In genomic region chr3:154562192-154562591, GRCm38 (mm10) we compare ENCODE assay signal across 18 mouse cellular contexts. TPM values are rescaled to one million over a fixed set of nuclear protein-coding genes. Genes with fewer than 3 reads are reported as not detected.
A peak's percentile ranks its signal among the peaks of the same experiment; 100 is the strongest.
DNase-seq lines count a peak whose midpoint lies in the region; ATAC-seq and TF ChIP-seq lines count a peak whose summit lies in the region.
"Had no signal": no experiment of that assay in that cellular context is flagged by ENCODE, and none has a peak within 500 bp of the region (broad histone marks: within the 10 kb centered on the region; RNA-seq: fewer than 3 reads in every experiment).

No protein-coding gene starts in this region.

- peak; percentile 49 for DNase-seq in kidney, adult 9 months
- DNase-seq in CH12.LX (ENCODE audit: extremely low read depth) (no peak), ES-E14 (ENCODE audit: low read depth, low spot score) (no peak)
- DNase-seq in urinary bladder, adult 18-20 months (ENCODE audit: low spot score in 2 of 2), result no peak
- DNase-seq: adrenal gland, adult 2 months; adrenal gland, postnatal 10 days; adrenal gland, postnatal 25 days; cerebellum, adult 11 months; cerebellum, adult 18-20 months; cerebellum, adult 8-10 months; cerebellum, postnatal 10 days; cerebellum, postnatal 25 days; forebrain, postnatal 0 days had no signal

- no peaks in the 10 kb centered on the region for H3K36me3 ChIP-seq in kidney, embryonic 14.5 days (ENCODE audit: control insufficient read depth, insufficient read depth, low read length)
- peaks cover 0 to 2% of the 10 kb centered on the region in 2 experiments for H3K36me3 ChIP-seq in CH12.LX (replicated peaks in 1 of 2; ENCODE audit: control insufficient read depth in 1 of 2, insufficient read depth in 1 of 2, low read length in 1 of 2)
- H3K36me3 ChIP-seq in ES-E14 (ENCODE audit: control insufficient read depth, insufficient read depth, low read length, poor library complexity, severe bottlenecking), result no peaks in the 10 kb centered on the region
- H3K36me3 ChIP-seq: embryonic facial prominence, embryonic 10.5 days; embryonic facial prominence, embryonic 12.5 days; forebrain, embryonic 15.5 days had no signal

- no peak for TF ChIP-seq EP300 in CH12.LX (IDR thresholded peaks at IDR 0.05; ENCODE audit: low read length)

- 96% methylated on average over 3 of the region's 3 CpGs for WGBS in kidney, embryonic 14.5 days

- no peaks in the 10 kb centered on the region for H3K79me2 ChIP-seq in CH12.LX (replicated peaks; ENCODE audit: control insufficient read depth, extremely low read depth, insufficient read depth, poor library complexity, severe bottlenecking)

- no peaks in the 10 kb centered on the region for H3K9me3 ChIP-seq in kidney, embryonic 14.5 days (ENCODE audit: control insufficient read depth, low read length)
- H3K9me3 ChIP-seq in CH12.LX (replicated peaks; ENCODE audit: low read length) (no peaks in the 10 kb centered on the region), ES-E14 (ENCODE audit: control insufficient read depth, insufficient read depth, low read depth, low read length) (no peaks in the 10 kb centered on the region)
- H3K9me3 ChIP-seq: embryonic facial prominence, embryonic 10.5 days; embryonic facial prominence, embryonic 12.5 days; forebrain, embryonic 13.5 days; forebrain, embryonic 15.5 days had no signal

- no peak overlapping the region for H3K27ac ChIP-seq in kidney, embryonic 14.5 days (ENCODE audit: low read depth, low read length)
- H3K27ac ChIP-seq in CH12.LX (ENCODE audit: insufficient read depth, low read depth) (no peak overlapping the region), ES-E14 (ENCODE audit: insufficient read depth, low read depth, low read length, poor library complexity, severe bottlenecking) (no peak overlapping the region)
- H3K27ac ChIP-seq: embryonic facial prominence, embryonic 10.5 days; embryonic facial prominence, embryonic 12.5 days; forebrain, embryonic 13.5 days; forebrain, embryonic 15.5 days had no signal

- H3K9ac ChIP-seq in kidney, embryonic 14.5 days (ENCODE audit: low read depth, low read length), result no peak overlapping the region
- H3K9ac ChIP-seq in CH12.LX (ENCODE audit: insufficient read depth, low read depth) (no peak overlapping the region), ES-E14 (ENCODE audit: insufficient read depth, low read depth, low read length, poor library complexity, severe bottlenecking) (no peak overlapping the region)
- H3K9ac ChIP-seq: embryonic facial prominence, embryonic 12.5 days; forebrain, embryonic 13.5 days; forebrain, embryonic 15.5 days; forebrain, postnatal 0 days had no signal

- no peaks in the 10 kb centered on the region for H3K4me1 ChIP-seq in kidney, embryonic 14.5 days (ENCODE audit: control insufficient read depth, insufficient read depth, low read length)
- H3K4me1 ChIP-seq in CH12.LX (ENCODE audit: control insufficient read depth in 1 of 2, insufficient read depth in 2 of 2) (peaks cover 0 to 6% of the 10 kb centered on the region in 2 experiments; a peak in 2 of 4 replicates), ES-E14 (ENCODE audit: control insufficient read depth in 2 of 2, insufficient read depth in 2 of 2, low read length in 2 of 2, poor library complexity in 1 of 2) (no peaks in the 10 kb centered on the region)
- H3K4me1 ChIP-seq: embryonic facial prominence, embryonic 10.5 days; forebrain, embryonic 13.5 days; forebrain, embryonic 15.5 days had no signal

- TF ChIP-seq RAD21 in CH12.LX (IDR thresholded peaks at IDR 0.05; ENCODE audit: low read depth, low read length), result no peak

- 0 out of 2 replicates have a peak, but pooled peaks cover 2% of the 10 kb centered on the region for H3K27me3 ChIP-seq in kidney, embryonic 14.5 days (ENCODE audit: control insufficient read depth, insufficient read depth, low read length)
- H3K27me3 ChIP-seq in CH12.LX (replicated peaks), result no peaks in the 10 kb centered on the region
- H3K27me3 ChIP-seq: forebrain, embryonic 13.5 days; forebrain, embryonic 15.5 days had no signal

- dilution Hi-C loops in CH12.LX (cut with MboI; ENCODE audit: extremely low pct_ligation_motif_present, extremely low pct_unique_long_range_greater_than_20kb, low sequenced_read_pairs), result no loop called here

- H3K4me3 ChIP-seq in kidney, embryonic 14.5 days (ENCODE audit: low read length), result no peak overlapping the region
- H3K4me3 ChIP-seq in CH12.LX (replicated peaks in 1 of 3; ENCODE audit: low read depth in 2 of 3, low read length in 2 of 3, poor library complexity in 1 of 3) (no peak overlapping the region), ES-E14 (ENCODE audit: insufficient read depth in 1 of 2, low read depth in 1 of 2, low read length in 2 of 2, poor library complexity in 1 of 2, severe bottlenecking in 1 of 2) (no peak overlapping the region)
- H3K4me3 ChIP-seq: embryonic facial prominence, embryonic 10.5 days; embryonic facial prominence, embryonic 12.5 days; forebrain, embryonic 13.5 days; forebrain, embryonic 15.5 days had no signal

- no peak for TF ChIP-seq POLR2A in CH12.LX (IDR thresholded peaks at IDR 0.05; ENCODE audit: low read depth, low read length)

- TF ChIP-seq CTCF in CH12.LX (conservative IDR thresholded peaks at IDR 0.05 in 1 of 2, IDR thresholded peaks at IDR 0.05 in 1 of 2; ENCODE audit: low read depth in 2 of 2, low read length in 2 of 2), result no peak

- no peak overlapping the region for H3K4me2 ChIP-seq in kidney, embryonic 14.5 days (replicated peaks; ENCODE audit: low read depth, low read length)
- no peak overlapping the region for H3K4me2 ChIP-seq in CH12.LX (ENCODE audit: insufficient read depth, low read depth, poor library complexity, severe bottlenecking)
- H3K4me2 ChIP-seq: embryonic facial prominence, embryonic 12.5 days; forebrain, embryonic 13.5 days; forebrain, embryonic 15.5 days had no signal

- no peak for ATAC-seq in kidney, embryonic 14.5 days (ENCODE audit: low FRiP score, low TSS enrichment)
- ATAC-seq: forebrain, embryonic 13.5 days; forebrain, embryonic 15.5 days; forebrain, postnatal 0 days had no signal

- in situ Hi-C loops in CH12.LX (cut with MboI; ENCODE audit: low pct_ligation_motif_present, low pct_unique_long_range_greater_than_20kb, low sequenced_read_pairs), result no loop called here
- in situ Hi-C loops in ES-E14 (cut with MboI; ENCODE audit: low sequenced_read_pairs in 2 of 2, unreplicated experiment in 2 of 2), result loop anchor here in 1 of 2 experiments (25.0 kb wide), 1 partner anchor 250 kb away; no protein-coding TSS in a partner anchor

TF ChIP-seq in CH12.LX, 34 proteins besides CTCF, POLR2A, EP300 and RAD21:
- TF ChIP-seq USF2 (conservative IDR thresholded peaks at IDR 0.05; ENCODE audit: low read depth, low read length) (no peak), ETS1 (conservative IDR thresholded peaks at IDR 0.05; ENCODE audit: low read depth, low read length) (no peak), CHD1 (IDR thresholded peaks at IDR 0.05; ENCODE audit: low read depth, low read length) (no peak), MAFK (IDR thresholded peaks at IDR 0.05; ENCODE audit: insufficient replicate concordance, low read length) (peak; percentile 87; the same call in 1 of the 2 replicates)

TF ChIP-seq in ES-E14, 5 proteins besides CTCF, POLR2A, EP300 and RAD21:
- TF ChIP-seq CHD2 (IDR thresholded peaks at IDR 0.05; ENCODE audit: low read depth, low read length), result no peak
- peak; percentile 69 for TF ChIP-seq MAFK (IDR thresholded peaks at IDR 0.05; ENCODE audit: insufficient read depth, low read depth, low read length)
- TF ChIP-seq ZC3H11A (IDR thresholded peaks at IDR 0.05; ENCODE audit: borderline replicate concordance, low read depth, low read length), result no peak
- no peak for TF ChIP-seq ZNF384 (IDR thresholded peaks at IDR 0.05; ENCODE audit: low read depth, low read length)
- no peak for TF ChIP-seq HCFC1 (IDR thresholded peaks at IDR 0.05; ENCODE audit: borderline replicate concordance, insufficient read depth, low read length)

RNA-seq across cellular contexts. Expression of gene Cryz, which starts 34.3 kb away (rescaled TPM):
- 28.5 and 33.4 TPM in 2 replicates for polyA plus RNA-seq in kidney, embryonic 14.5 days (2014; fragmentation: Nextera tagmentation; extraction: Ambion mirVana)
- total RNA-seq in CH12.LX (2012; rRNA removed) (18.2 and 29.2 TPM in 2 replicates), CH12.LX (2014; rRNA removed) (35.2 and 39.8 TPM in 2 replicates), ES-E14 (2012; rRNA removed) (11.3 and 14.5 TPM in 2 replicates)
- 31.2 and 33.6 TPM in 2 replicates for polyA plus RNA-seq in CH12.LX (2012; ENCODE audit: insufficient read length, low read depth)

RNA-seq across cellular contexts. Expression of gene Tyw3, which starts 34.7 kb away (rescaled TPM):
- polyA plus RNA-seq in kidney, embryonic 14.5 days (2014; fragmentation: Nextera tagmentation; extraction: Ambion mirVana), result 18.6 and 21.5 TPM in 2 replicates
- 62.5 and 67.7 TPM in 2 replicates for total RNA-seq in CH12.LX (2012; rRNA removed)
- 64.2 and 70.4 TPM in 2 replicates for total RNA-seq in CH12.LX (2014; rRNA removed)
- polyA plus RNA-seq in CH12.LX (2012; ENCODE audit: insufficient read length, low read depth), result 46.8 and 76.6 TPM in 2 replicates
- 20.7 and 25.1 TPM in 2 replicates for total RNA-seq in ES-E14 (2012; rRNA removed)
